Mouse (Mus musculus): ENCODE results near the gene Bglap3. TPM values are rescaled to one million over a fixed set of nuclear protein-coding genes. Genes with fewer than 3 reads are reported as not detected.
A peak's percentile ranks its signal among the peaks of the same experiment; 100 is the strongest.

Bglap3 gene
- polyA plus RNA-seq, 1 experiment from 2014 or later = 0.32 TPM

DNA sequence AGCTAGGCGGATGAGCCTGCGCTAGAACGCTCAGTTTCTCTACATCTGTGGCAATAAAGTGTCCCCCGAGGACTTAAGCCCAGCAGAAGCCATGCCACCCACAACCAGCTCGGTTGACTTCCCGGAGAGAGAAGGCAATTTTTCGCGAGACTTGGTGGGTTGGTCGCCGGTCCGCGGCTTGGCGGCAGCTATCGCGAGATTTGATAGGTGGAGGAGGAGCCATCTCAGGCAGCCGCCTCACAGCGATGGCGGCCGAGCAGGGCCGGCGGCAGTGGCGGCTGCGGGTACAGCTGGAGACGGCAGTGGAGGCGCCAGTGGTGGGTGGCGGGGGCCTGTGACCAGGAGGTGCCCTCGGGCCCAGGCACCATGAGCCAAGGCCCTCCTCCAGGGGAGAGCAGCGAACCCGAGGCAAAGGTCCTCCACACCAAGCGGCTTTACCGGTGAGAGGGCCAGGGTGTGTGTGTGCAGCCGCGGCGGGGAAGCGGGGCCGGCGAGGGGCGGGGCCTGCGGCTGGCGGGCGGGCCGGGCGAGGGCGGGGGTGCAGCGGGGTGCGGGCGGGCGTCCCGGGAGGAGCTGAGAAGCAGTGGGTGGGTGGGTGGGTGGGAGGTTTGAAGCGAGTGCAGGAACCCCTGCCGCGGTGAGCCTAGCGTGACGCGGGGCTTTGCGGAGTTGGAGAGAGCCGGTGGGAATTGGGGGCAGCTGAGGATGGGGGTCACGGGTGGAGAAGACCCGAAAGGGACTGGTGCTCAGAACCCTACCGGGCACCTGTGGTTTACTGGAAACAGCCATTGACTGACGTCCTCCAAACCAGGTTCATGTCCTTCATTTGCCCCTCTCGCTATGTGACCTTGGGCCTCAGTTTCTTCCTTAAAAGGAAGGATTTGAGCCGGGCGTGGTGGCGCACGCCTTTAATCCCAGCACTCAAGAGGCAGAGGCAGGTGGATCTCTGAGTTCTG is 36.2 kb downstream of the Bglap3 start, which contains the start of the genes Tmem79 and Smg5:
TSS of gene Tmem79 (minus strand) at position 91 of the 956 bp plus-strand sequence.
TSS of gene Smg5 (plus strand) at position 203 of the 956 bp plus-strand sequence.
- no peaks in the 10 kb centered on the region for H3K9me3 ChIP-seq (replicated peaks; ENCODE audit: control insufficient read depth, low read length)
- H3K27me3 ChIP-seq (ENCODE audit: control insufficient read depth, insufficient read depth, low read length) = no peaks in the 10 kb centered on the region
- ATAC-seq (replicated peaks; ENCODE audit: insufficient number of reproducible peaks, low FRiP score, low TSS enrichment, low read depth) = peak; percentile 89
- peak within 1 kb of the TSS; percentile 74 for H3K4me2 ChIP-seq (ENCODE audit: low read depth, low read length)
- 0 out of 2 replicates have a peak, but pooled peaks cover 3% of the 10 kb centered on the region for H3K4me1 ChIP-seq (ENCODE audit: control insufficient read depth, insufficient read depth, low read length)
- DNase-seq (ENCODE audit: low spot score) = peak; percentile 97
- H3K27ac ChIP-seq (replicated peaks; ENCODE audit: low read depth, low read length) = peak within 1 kb of the TSS; percentile 82
- 2% methylated on average over 66 of the region's 66 CpGs for WGBS
- peak within 1 kb of the TSS; percentile 96 for H3K9ac ChIP-seq (replicated peaks; ENCODE audit: low read length)
- H3K4me3 ChIP-seq (ENCODE audit: low read depth, low read length) = peak within 1 kb of the TSS; percentile 89
- no peaks in the 10 kb centered on the region for H3K36me3 ChIP-seq (replicated peaks; ENCODE audit: control insufficient read depth, insufficient read depth, low read depth, low read length)

DNA sequence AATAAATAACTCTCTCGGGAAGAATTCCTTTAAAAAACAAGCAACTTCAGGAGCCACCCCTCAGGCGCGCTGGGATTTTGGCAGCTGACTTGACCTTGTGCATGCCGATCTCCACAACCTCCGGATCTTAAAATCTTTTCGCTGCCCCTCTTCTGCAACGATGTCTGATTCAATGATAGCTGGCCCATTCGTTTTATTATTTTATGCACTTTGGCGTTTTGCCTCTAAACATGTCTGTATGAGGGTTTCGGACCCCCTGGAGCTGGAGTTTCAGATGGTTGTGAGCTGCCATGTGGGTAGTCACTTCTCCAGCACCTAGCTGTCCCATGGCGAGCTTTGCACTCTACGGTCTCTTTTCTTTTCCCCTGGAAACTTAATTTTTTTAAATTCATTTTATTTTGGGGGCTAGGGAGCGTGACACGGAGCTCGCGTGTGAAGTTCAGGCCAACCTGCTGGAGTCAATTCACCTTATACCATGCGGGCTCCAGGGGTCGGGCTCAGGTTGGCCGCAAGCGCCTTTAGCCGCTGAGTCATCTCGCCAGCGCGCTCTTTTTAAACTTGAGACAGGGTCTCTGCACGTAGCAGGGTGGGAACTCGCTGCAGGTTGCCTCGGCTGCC is 37.0 kb downstream of the Bglap3 start:
- peak overlapping the region; percentile 89 for H3K4me3 ChIP-seq (ENCODE audit: low read depth, low read length)
- 0 out of 2 replicates have a peak, but pooled peaks cover 3% of the 10 kb centered on the region for H3K4me1 ChIP-seq (ENCODE audit: control insufficient read depth, insufficient read depth, low read length)
- peak overlapping the region; percentile 74 for H3K4me2 ChIP-seq (ENCODE audit: low read depth, low read length)
- H3K9ac ChIP-seq (replicated peaks; ENCODE audit: low read length) = peak overlapping the region; percentile 96
- DNase-seq (ENCODE audit: low spot score) (no peak), ATAC-seq (replicated peaks; ENCODE audit: insufficient number of reproducible peaks, low FRiP score, low TSS enrichment, low read depth) (peak; percentile 57)
- H3K9me3 ChIP-seq (replicated peaks; ENCODE audit: control insufficient read depth, low read length) = no peaks in the 10 kb centered on the region
- WGBS = 1% methylated on average over 27 of the region's 27 CpGs
- H3K27me3 ChIP-seq (ENCODE audit: control insufficient read depth, insufficient read depth, low read length) = no peaks in the 10 kb centered on the region
- H3K36me3 ChIP-seq (replicated peaks; ENCODE audit: control insufficient read depth, insufficient read depth, low read depth, low read length) = no peaks in the 10 kb centered on the region
- peak overlapping the region; percentile 82 for H3K27ac ChIP-seq (replicated peaks; ENCODE audit: low read depth, low read length)

- Histone ChIP-seq H3K27ac (replicated peaks; ENCODE audit: low read depth, low read length) (no peak overlapping the region), H3K36me3 (replicated peaks; ENCODE audit: control insufficient read depth, insufficient read depth, low read depth, low read length) (no peaks in the 10 kb centered on the region), H3K4me1 (ENCODE audit: control insufficient read depth, insufficient read depth, low read length) (0 out of 2 replicates have a peak, but pooled peaks cover 3% of the 10 kb centered on the region), H3K27me3 (ENCODE audit: control insufficient read depth, insufficient read depth, low read length) (no peaks in the 10 kb centered on the region), H3K4me3 (ENCODE audit: low read depth, low read length) (peak overlapping the region; percentile 89), H3K9ac (replicated peaks; ENCODE audit: low read length) (peak overlapping the region; percentile 96), H3K9me3 (replicated peaks; ENCODE audit: control insufficient read depth, low read length) (no peaks in the 10 kb centered on the region), H3K4me2 (ENCODE audit: low read depth, low read length) (peak overlapping the region; percentile 74)
- ATAC-seq (replicated peaks; ENCODE audit: insufficient number of reproducible peaks, low FRiP score, low TSS enrichment, low read depth) (no peak), DNase-seq (ENCODE audit: low spot score) (no peak)
- WGBS = 40% methylated on average over 3 of the region's 3 CpGs
Observed at GRCm38 (mm10) chr3:88334902-88335435, 37.6 kb downstream of the Bglap3 start.

DNA sequence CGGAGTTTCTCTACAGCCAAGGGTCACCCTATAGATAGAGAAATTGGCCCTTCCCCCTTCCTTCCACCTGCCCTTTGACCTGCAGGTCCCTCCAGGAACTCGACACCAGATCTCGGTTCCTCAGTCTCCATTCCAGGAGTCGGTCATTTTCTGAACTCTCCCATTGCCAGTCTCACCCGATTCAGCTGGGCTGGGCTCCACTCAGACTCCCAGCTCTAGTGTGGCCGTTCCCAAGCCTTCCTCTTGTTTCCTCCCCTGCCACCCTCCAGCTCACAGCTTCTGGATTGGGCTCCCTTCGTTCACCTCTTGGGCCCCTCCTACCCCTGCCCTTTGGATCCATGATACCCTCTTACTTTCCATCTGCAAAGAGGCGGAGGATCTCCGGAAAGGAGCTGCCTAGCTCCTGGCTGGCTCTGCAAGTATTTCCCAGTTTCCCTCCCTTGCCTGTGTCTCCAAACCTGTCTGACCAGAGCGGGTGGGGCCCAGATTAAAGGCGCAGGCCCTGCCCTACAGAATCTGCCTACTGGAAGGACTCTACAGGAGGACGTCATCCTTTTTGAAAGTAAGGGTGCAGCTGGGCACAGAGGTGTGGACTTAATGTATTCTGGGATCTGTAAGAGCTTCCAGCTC is 38.4 kb downstream of the Bglap3 start:
- no peaks in the 10 kb centered on the region for H3K9me3 ChIP-seq (replicated peaks; ENCODE audit: control insufficient read depth, low read length)
- no peak overlapping the region for H3K4me2 ChIP-seq (ENCODE audit: low read depth, low read length)
- 0 out of 2 replicates have a peak, but pooled peaks cover 3% of the 10 kb centered on the region for H3K4me1 ChIP-seq (ENCODE audit: control insufficient read depth, insufficient read depth, low read length)
- 39% methylated on average over 12 of the region's 12 CpGs for WGBS
- peak overlapping the region; percentile 34 for H3K9ac ChIP-seq (replicated peaks; ENCODE audit: low read length)
- H3K4me3 ChIP-seq (ENCODE audit: low read depth, low read length) = no peak overlapping the region
- no peak for ATAC-seq (replicated peaks; ENCODE audit: insufficient number of reproducible peaks, low FRiP score, low TSS enrichment, low read depth)
- H3K36me3 ChIP-seq (replicated peaks; ENCODE audit: control insufficient read depth, insufficient read depth, low read depth, low read length) = no peaks in the 10 kb centered on the region
- no peaks in the 10 kb centered on the region for H3K27me3 ChIP-seq (ENCODE audit: control insufficient read depth, insufficient read depth, low read length)
- DNase-seq (ENCODE audit: low spot score) = no peak
- no peak overlapping the region for H3K27ac ChIP-seq (replicated peaks; ENCODE audit: low read depth, low read length)

- no peak overlapping the region for H3K4me3 ChIP-seq (ENCODE audit: low read depth, low read length)
- H3K27me3 ChIP-seq (ENCODE audit: control insufficient read depth, insufficient read depth, low read length) = no peaks in the 10 kb centered on the region
- H3K9ac ChIP-seq (replicated peaks; ENCODE audit: low read length) = no peak overlapping the region
- no peaks in the 10 kb centered on the region for H3K4me1 ChIP-seq (ENCODE audit: control insufficient read depth, insufficient read depth, low read length)
- 27% methylated on average over 2 of the region's 2 CpGs for WGBS
- H3K36me3 ChIP-seq (replicated peaks; ENCODE audit: control insufficient read depth, insufficient read depth, low read depth, low read length) = 0 out of 2 replicates have a peak, but pooled peaks cover 2% of the 10 kb centered on the region
- DNase-seq (ENCODE audit: low spot score) (peak; percentile 63), ATAC-seq (replicated peaks; ENCODE audit: insufficient number of reproducible peaks, low FRiP score, low TSS enrichment, low read depth) (no peak)
- no peak overlapping the region for H3K4me2 ChIP-seq (ENCODE audit: low read depth, low read length)
- H3K27ac ChIP-seq (replicated peaks; ENCODE audit: low read depth, low read length) = no peak overlapping the region
- H3K9me3 ChIP-seq (replicated peaks; ENCODE audit: control insufficient read depth, low read length) = no peaks in the 10 kb centered on the region
Observed at GRCm38 (mm10) chr3:88331282-88331681, 41.3 kb downstream of the Bglap3 start.

- ATAC-seq (replicated peaks; ENCODE audit: insufficient number of reproducible peaks, low FRiP score, low TSS enrichment, low read depth) (no peak), DNase-seq (ENCODE audit: low spot score) (no peak)
- no peak overlapping the region for H3K9ac ChIP-seq (replicated peaks; ENCODE audit: low read length)
- 0 out of 2 replicates have a peak, but pooled peaks cover 2% of the 10 kb centered on the region for H3K36me3 ChIP-seq (replicated peaks; ENCODE audit: control insufficient read depth, insufficient read depth, low read depth, low read length)
- no peak overlapping the region for H3K27ac ChIP-seq (replicated peaks; ENCODE audit: low read depth, low read length)
- H3K4me2 ChIP-seq (ENCODE audit: low read depth, low read length) = no peak overlapping the region
- no peaks in the 10 kb centered on the region for H3K9me3 ChIP-seq (replicated peaks; ENCODE audit: control insufficient read depth, low read length)
- no peaks in the 10 kb centered on the region for H3K27me3 ChIP-seq (ENCODE audit: control insufficient read depth, insufficient read depth, low read length)
- H3K4me1 ChIP-seq (ENCODE audit: control insufficient read depth, insufficient read depth, low read length) = no peaks in the 10 kb centered on the region
- no peak overlapping the region for H3K4me3 ChIP-seq (ENCODE audit: low read depth, low read length)
- 79% methylated on average over 5 of the region's 5 CpGs for WGBS
Observed at GRCm38 (mm10) chr3:88328956-88329355, 43.6 kb downstream of the Bglap3 start.

- ATAC-seq (replicated peaks; ENCODE audit: insufficient number of reproducible peaks, low FRiP score, low TSS enrichment, low read depth) = peak; percentile 65; the same call in 1 of the 2 replicates
- Histone ChIP-seq H3K27ac (replicated peaks; ENCODE audit: low read depth, low read length) (no peak within 1 kb of the TSS), H3K4me1 (ENCODE audit: control insufficient read depth, insufficient read depth, low read length) (no peaks in the 10 kb centered on the region)
Observed at GRCm38 (mm10) chr3:88324951-88325405, 47.6 kb downstream of the Bglap3 start, which contains the start of gene Glmp. Glmp (plus strand) TSS chr3:88325023.

More at GRCm38 (mm10) chr3:88324951-88325405, 47.6 kb downstream of the Bglap3 start, which contains the start of gene Glmp:
- Histone ChIP-seq H3K27me3 (ENCODE audit: control insufficient read depth, insufficient read depth, low read length) (no peaks in the 10 kb centered on the region), H3K4me2 (ENCODE audit: low read depth, low read length) (peak within 1 kb of the TSS; percentile 46), H3K36me3 (replicated peaks; ENCODE audit: control insufficient read depth, insufficient read depth, low read depth, low read length) (peaks cover 12% of the 10 kb centered on the region), H3K4me3 (ENCODE audit: low read depth, low read length) (peak within 1 kb of the TSS; percentile 46), H3K9me3 (replicated peaks; ENCODE audit: control insufficient read depth, low read length) (no peaks in the 10 kb centered on the region), H3K9ac (replicated peaks; ENCODE audit: low read length) (peak within 1 kb of the TSS; percentile 68)
- WGBS = under 1% methylated on average over 10 of the region's 10 CpGs
- DNase-seq (ENCODE audit: low spot score) = peak; percentile 84

Measured in embryonic facial prominence, embryonic 11.5 days (tissue).